Mouse (Mus musculus) midbrain, embryonic 12.5 days (tissue): ENCODE results near the gene Dennd4c. TPM values are rescaled to one million over a fixed set of nuclear protein-coding genes. Genes with fewer than 3 reads are reported as not detected.
"Not testable (repeated sequence)": the region's sequence is repeated elsewhere in the genome, so short reads cannot be mapped to it uniquely, and the experiment has no call there.

Experiments
- ATAC-seq: fragments of 200-750 bp; cut with Nextera tagmentation; 2 replicates; pipeline ENCODE4 v1.8.0; 2017; ENCODE audit warnings: low read depth, moderate TSS enrichment, moderate library complexity; ENCODE audit not compliant: low FRiP score
- H3K27ac ChIP-seq: fragments of 300-500 bp; sonication (generic); replicated peaks from 2 replicates; pipeline ENCODE4 v1.5.1; 2016; ENCODE audit warnings: mild to moderate bottlenecking
- H3K27me3 ChIP-seq: fragments of 300-500 bp; sonication (generic); 2 replicates; pipeline ENCODE4 v1.6.1; 2016; ENCODE audit warnings: mild to moderate bottlenecking
- H3K36me3 ChIP-seq: fragments of 300-500 bp; sonication (generic); 2 replicates; pipeline ENCODE4 v1.6.1; 2016
- H3K4me1 ChIP-seq: fragments of 300-500 bp; sonication (generic); 2 replicates; pipeline ENCODE4 v1.6.1; 2016
- H3K4me2 ChIP-seq: fragments of 300-500 bp; sonication (generic); replicated peaks from 2 replicates; pipeline ENCODE4 v1.6.1; 2016; ENCODE audit warnings: mild to moderate bottlenecking, moderate library complexity
- H3K4me3 ChIP-seq: fragments of 300-500 bp; sonication (generic); 2 replicates; pipeline ENCODE4 v1.5.1; 2016; ENCODE audit warnings: mild to moderate bottlenecking
- H3K9ac ChIP-seq: fragments of 300-500 bp; sonication (generic); replicated peaks from 2 replicates; pipeline ENCODE4 v1.6.1; 2016; ENCODE audit warnings: mild to moderate bottlenecking, moderate library complexity
- H3K9me3 ChIP-seq: fragments of 300-500 bp; sonication (generic); 2 replicates; pipeline ENCODE4 v1.6.1; 2016; ENCODE audit warnings: mild to moderate bottlenecking
- WGBS: fragments of 180-500 bp; shearing (Covaris S2); methylation state at CpG from one replicate; pipeline ENCODE4 v1.1.7; 2016; 5-methylcytosine and 5-hydroxymethylcytosine counted together
- polyA plus RNA-seq: library from polyadenylated mRNA; unstranded; fragments of >200 nt; fragmentation: Nextera tagmentation; extraction: Ambion mirVana; gene quantifications from 2 replicates; pipeline ENCODE4 v1.2.1, GENCODE M21; 2016

Gene Dennd4c
- polyA plus RNA-seq, 1 experiment from 2014 or later: 6.1 TPM

DNA sequence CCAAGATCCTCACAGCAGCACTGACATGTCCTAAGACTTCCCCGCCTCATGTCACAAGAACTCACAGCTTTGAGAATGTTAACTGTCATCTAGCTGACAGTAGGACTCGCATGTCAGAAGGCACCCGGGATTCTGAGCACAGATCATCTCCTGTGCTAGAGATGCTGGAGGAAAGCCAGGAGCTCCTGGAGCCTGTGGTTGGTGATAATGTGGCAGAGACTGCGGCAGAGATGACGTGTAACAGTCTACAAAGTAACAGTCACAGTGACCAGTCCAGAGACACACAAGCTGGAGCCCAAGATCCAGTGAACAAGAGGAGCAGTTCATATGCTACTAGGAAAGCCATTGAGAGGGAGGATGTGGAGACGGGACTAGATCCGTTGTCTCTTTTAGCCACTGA lies 76.8 kb downstream of the Dennd4c start:
- Histone ChIP-seq H3K4me2 (no peak overlapping the region), H3K4me3 (no peak overlapping the region), H3K9me3 (no peaks in the 10 kb centered on the region), H3K36me3 (peaks cover 41% of the 10 kb centered on the region), H3K9ac (no peak overlapping the region), H3K27me3 (no peaks in the 10 kb centered on the region), H3K4me1 (no peaks in the 10 kb centered on the region), H3K27ac (no peak overlapping the region)
- ATAC-seq: no peak
- WGBS: 93% methylated on average over 7 of the region's 7 CpGs

DNA sequence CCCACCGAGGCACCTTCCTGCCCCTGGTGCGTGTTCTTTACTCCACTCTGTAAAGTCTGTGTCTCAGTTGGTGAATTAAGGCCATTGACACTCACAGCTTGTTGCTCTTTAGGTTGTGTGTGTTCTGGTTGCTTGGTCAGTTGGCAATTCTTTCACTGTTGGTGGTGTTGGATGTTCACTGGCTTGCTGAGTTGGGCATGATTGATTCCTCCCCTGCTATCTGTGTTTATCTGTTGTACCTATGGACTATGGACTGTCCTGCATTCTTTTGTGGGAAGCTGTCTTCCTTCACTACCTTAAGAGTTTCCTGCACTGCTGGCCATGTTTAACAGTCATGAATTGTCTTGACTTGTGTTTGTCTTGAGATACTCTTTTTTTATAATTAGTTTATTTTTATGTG lies 83.5 kb downstream of the Dennd4c start:
- Histone ChIP-seq H3K27ac (no peak overlapping the region), H3K27me3 (no peaks in the 10 kb centered on the region), H3K9me3 (no peaks in the 10 kb centered on the region), H3K4me2 (no peak overlapping the region), H3K9ac (no peak overlapping the region), H3K4me3 (no peak overlapping the region), H3K4me1 (no peaks in the 10 kb centered on the region), H3K36me3 (peaks cover 38% of the 10 kb centered on the region)
- ATAC-seq: no peak
- 99% methylated on average over 2 of the region's 2 CpGs for WGBS

DNA sequence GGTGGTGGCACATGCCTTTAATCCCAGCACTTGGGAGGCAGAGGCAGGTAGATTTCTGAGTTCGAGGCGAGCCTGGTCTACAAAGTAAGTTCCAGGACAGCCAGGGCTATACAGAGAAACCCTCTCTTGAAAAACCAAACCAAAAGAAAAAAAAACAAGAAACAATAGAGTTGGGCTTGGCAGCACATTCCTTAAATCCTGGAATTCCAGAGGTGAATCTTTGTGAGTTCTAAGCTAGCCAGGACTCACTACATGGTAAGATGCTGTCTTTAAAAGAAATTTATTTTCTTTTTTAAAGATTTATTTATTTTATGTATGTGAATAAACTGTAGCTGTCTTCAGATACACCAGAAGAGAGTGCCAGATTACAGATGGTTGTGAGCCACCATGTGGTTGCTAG lies 92.8 kb downstream of the Dennd4c start:
- not testable (repeated sequence) for H3K9ac ChIP-seq, H3K4me3 ChIP-seq, H3K9me3 ChIP-seq, ATAC-seq, H3K27ac ChIP-seq, H3K4me2 ChIP-seq, H3K27me3 ChIP-seq, H3K4me1 ChIP-seq
- H3K36me3 ChIP-seq: peaks cover 64% of the 10 kb centered on the region
- 96% methylated on average over 2 of the region's 2 CpGs for WGBS

DNA sequence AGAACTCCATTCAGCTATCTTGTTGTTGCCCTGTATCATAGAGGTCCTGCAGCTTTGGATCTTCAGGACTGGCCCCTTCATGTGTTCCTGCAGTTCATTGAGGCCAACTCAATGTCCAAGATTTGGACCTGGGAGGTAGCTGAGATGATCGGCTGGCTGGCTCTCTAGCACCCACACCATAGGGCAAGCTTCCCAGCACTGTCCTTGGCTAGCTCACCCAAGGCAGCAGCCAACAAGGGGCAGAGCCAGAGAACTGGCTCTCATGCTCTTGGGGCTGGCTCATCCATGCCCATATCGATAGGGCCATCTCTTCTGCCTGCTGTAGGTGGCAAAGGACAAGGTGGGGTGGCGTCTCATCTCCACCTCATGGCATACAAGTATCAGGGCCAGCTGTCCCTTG lies 97.0 kb downstream of the Dennd4c start:
- Histone ChIP-seq H3K9ac (no peak overlapping the region), H3K27me3 (no peaks in the 10 kb centered on the region), H3K36me3 (peaks cover 49% of the 10 kb centered on the region), H3K9me3 (no peaks in the 10 kb centered on the region), H3K4me3 (no peak overlapping the region), H3K27ac (no peak overlapping the region), H3K4me1 (no peaks in the 10 kb centered on the region), H3K4me2 (no peak overlapping the region)
- WGBS: 94% methylated on average over 3 of the region's 3 CpGs
- ATAC-seq: no peak

DNA sequence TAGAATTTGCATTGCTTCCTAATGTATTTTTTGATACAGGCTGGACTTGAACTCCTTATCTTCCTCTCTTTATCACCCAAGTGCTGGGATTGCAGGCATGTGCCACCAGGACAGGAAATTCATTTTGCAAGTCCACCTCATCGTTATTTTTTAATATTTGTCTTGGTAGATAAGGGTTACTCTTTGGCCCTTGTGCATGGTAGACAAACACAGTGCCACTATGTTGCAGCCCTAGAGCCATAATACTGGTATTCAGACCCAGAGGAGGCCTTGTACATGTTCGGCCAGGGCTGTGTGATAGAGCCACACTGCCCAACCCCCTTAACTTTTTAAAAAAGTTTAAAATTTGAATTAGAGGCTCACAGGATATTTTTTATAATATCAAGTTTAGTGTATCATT lies 98.9 kb downstream of the Dennd4c start:
- WGBS: 92% methylated on average over 2 of the region's 2 CpGs
- H3K36me3 ChIP-seq: peaks cover 49% of the 10 kb centered on the region

DNA sequence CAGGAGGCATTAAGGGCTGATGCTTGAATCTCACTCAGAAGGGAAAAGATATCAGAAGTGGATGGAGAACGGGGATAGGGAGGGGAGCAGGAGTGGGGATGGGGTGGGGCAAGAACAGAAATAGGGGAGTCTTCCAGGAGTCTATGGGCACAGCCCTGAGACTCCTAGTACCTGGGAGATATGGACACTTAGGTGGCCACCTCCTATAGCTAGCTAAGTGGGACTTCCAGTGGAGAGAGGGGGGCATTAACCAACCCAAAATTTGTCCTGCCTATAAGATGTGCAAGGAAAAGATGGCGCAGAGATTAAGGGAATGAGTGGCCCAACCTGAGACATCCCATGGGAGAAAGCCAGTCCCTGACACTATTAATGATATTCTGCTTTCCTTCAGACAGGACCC lies 103.0 kb downstream of the Dennd4c start:
- Histone ChIP-seq H3K9ac (no peak overlapping the region), H3K27ac (no peak overlapping the region), H3K36me3 (peaks cover 53% of the 10 kb centered on the region), H3K27me3 (no peaks in the 10 kb centered on the region), H3K9me3 (no peaks in the 10 kb centered on the region), H3K4me1 (peaks cover 9% of the 10 kb centered on the region; the same call in 1 of the 2 replicates), H3K4me3 (no peak overlapping the region), H3K4me2 (no peak overlapping the region)
- ATAC-seq: no peak
- WGBS: 77% methylated on average over 2 of the region's 2 CpGs

More for the DNA sequence above, 98.9 kb downstream of the Dennd4c start:
- Histone ChIP-seq H3K4me1 (no peaks in the 10 kb centered on the region), H3K27me3 (no peaks in the 10 kb centered on the region), H3K9ac (no peak overlapping the region), H3K9me3 (no peaks in the 10 kb centered on the region), H3K4me3 (no peak overlapping the region), H3K27ac (no peak overlapping the region), H3K4me2 (no peak overlapping the region)
- no peak for ATAC-seq

DNA sequence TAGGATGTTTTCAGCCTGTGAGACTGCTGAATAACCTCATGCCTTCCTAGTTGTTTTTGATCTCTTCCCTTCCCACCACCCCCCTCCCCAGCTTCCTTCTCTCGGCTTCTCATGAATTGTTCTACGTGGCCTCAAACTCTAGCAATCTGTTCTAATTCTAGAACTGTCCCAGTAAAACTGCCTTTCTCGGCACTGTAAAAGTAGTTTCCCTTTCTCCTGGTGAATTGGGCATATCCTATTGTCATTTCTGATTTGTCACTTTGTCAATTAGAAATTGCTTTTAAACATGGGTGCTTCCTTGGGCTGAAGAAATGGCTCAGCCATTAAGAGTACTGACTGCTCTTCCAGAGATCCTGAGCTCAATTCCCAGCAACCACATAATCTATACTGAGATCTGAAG lies 103.7 kb downstream of the Dennd4c start:
- no peak for ATAC-seq
- Histone ChIP-seq H3K4me3 (no peak overlapping the region), H3K9me3 (no peaks in the 10 kb centered on the region), H3K27ac (no peak overlapping the region), H3K4me2 (no peak overlapping the region), H3K9ac (no peak overlapping the region), H3K36me3 (peaks cover 53% of the 10 kb centered on the region), H3K4me1 (peaks cover 9% of the 10 kb centered on the region; the same call in 1 of the 2 replicates), H3K27me3 (no peaks in the 10 kb centered on the region)
- 70% methylated on average over 3 of the region's 3 CpGs for WGBS

DNA sequence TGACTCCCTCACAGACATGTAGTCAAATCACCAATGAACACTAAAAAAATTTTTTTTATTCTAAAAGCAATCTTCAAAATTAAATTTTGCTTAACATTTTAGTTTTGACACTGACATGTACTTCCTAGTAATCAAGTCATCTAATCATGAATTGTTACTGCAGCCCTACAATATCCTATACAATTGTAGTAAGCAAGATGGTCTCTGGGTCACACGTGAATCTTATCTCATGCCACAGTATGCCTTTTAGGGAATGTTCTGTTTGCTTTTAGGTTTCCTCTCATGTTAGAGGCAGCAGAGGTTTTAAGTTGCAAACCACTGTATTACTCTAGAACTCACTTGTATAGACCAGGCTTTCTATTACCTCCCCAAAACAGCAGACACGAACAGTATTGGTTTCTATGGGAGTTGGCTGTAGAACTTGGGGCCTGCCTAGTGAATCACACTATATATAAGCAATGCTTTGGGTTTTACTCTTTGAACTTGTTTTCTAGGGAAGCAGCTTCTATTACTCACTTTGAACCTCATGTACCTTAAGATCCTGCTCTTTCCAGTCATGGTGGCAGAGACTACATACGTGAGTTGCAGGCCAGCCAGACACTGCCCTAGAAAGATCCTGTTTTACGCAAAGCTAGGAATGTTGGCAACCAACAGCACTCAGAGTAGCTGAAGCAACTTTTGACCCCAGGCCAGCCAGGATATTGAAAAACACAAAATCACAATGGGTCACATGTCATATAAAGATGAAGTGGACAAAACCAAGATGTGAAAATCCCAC lies 104.6 kb downstream of the Dennd4c start:
- Histone ChIP-seq H3K36me3 (peaks cover 48% of the 10 kb centered on the region), H3K9me3 (no peaks in the 10 kb centered on the region), H3K4me1 (peaks cover 12% of the 10 kb centered on the region), H3K9ac (no peak overlapping the region), H3K4me2 (no peak overlapping the region), H3K27me3 (no peaks in the 10 kb centered on the region), H3K4me3 (no peak overlapping the region), H3K27ac (no peak overlapping the region)
- no peak for ATAC-seq
- WGBS: 84% methylated on average over 4 of the region's 4 CpGs

DNA sequence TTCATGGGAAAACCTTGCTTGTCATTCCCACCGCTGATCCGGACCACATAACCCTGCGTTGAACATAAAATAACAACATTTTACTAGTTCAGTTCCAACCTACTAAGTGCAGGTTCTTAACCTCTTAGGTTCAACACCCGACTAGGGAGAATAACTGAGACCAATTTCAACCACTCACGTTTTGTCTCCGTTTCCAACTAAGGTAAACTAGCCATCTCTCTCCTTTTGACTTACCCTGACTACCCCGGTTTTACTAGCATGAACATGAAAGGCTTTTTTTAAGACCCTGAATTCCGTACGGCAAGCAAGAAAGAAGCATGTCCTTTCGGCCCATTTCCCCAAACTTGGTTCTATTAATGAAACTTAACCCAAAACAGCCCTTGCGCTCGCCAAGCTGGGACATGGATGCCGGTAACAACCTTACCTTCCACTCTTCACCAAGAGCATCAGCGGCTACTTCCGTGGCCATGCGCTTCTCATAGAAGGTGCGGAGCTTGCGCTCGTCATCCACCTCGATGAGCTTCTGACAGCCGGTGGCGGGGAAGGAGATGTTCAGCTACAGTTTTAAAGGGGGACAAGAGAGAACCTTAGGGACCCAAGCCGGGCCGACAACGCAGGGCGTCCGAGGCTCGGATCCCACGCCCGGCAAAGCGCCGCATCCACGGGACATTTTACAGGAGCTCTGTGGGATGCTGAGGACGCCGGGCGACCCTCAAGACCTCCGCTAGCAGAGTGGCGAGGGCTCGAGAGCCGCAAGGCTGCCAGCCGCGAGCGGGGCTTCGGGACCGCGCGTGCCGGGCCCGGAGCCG lies 108.2 kb downstream of the Dennd4c start:
- Histone ChIP-seq H3K27ac (peak overlapping the region; percentile 95), H3K9me3 (no peaks in the 10 kb centered on the region), H3K27me3 (no peaks in the 10 kb centered on the region; the same call in 1 of the 2 replicates), H3K4me2 (peak overlapping the region; percentile 71), H3K36me3 (peaks cover 38% of the 10 kb centered on the region), H3K9ac (peak overlapping the region; percentile 100), H3K4me1 (peaks cover 16% of the 10 kb centered on the region), H3K4me3 (peak overlapping the region; percentile 97)
- WGBS: 2% methylated on average over 50 of the region's 50 CpGs
- no peak for ATAC-seq

DNA sequence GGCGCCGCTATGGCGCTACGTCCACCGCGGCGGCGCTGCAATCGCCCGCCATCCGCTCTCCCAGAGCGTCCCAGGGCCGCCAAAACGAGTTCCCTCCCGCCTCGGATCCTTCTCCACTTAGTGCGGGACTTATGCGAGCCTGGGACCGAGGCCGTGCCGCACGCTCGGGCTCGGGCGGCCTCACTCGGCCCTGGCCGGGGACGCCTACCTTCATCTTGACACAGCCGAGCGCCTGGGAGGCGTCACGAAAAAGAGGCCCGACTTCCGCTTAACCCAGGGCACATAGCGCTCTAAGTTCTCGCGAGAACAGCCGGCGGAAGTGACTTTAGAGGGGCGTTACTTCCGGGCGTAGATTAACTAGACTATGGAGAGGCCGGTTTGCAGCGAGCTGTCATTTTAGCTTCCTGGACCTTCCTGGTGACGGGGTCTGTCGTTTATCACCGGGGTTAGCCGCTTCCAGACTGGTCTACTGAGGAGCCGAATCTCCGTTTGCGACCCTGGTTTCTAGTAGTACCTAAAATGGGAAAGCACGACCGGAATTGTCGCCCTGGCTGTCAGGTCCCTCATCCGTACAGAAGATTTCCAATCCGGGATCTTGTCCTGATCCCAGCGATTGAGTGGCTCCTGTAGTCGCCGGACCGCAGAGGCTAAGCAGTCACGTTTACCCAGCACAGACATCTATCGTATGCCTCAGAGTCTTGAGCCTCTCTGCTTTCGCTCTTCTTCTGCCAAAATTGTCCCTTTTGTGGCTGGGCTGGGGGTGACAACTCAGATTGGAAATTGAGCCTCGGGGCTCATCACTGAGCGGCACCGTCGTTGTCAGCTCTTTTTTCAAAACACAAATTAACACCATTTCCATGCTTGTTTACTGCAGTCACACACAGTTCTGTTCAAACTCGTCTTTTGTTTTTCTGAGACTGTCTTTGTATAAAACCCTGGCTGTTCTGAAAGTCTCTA lies 109.0 kb downstream of the Dennd4c start, which contains the start of gene Rps6:
TSS of gene Rps6 (minus strand) at position 300 of the 957 bp plus-strand sequence.
- H3K27me3 ChIP-seq: no peaks in the 10 kb centered on the region; the same call in 1 of the 2 replicates
- H3K4me1 ChIP-seq: peaks cover 16% of the 10 kb centered on the region
- peak within 1 kb of the TSS; percentile 97 for H3K4me3 ChIP-seq
- peak within 1 kb of the TSS; percentile 100 for H3K9ac ChIP-seq
- peak; percentile 99 for ATAC-seq
- under 1% methylated on average over 68 of the region's 68 CpGs for WGBS
- H3K9me3 ChIP-seq: no peaks in the 10 kb centered on the region
- H3K36me3 ChIP-seq: peaks cover 31% of the 10 kb centered on the region
- H3K4me2 ChIP-seq: peak within 1 kb of the TSS; percentile 81
- peak within 1 kb of the TSS; percentile 95 for H3K27ac ChIP-seq

DNA sequence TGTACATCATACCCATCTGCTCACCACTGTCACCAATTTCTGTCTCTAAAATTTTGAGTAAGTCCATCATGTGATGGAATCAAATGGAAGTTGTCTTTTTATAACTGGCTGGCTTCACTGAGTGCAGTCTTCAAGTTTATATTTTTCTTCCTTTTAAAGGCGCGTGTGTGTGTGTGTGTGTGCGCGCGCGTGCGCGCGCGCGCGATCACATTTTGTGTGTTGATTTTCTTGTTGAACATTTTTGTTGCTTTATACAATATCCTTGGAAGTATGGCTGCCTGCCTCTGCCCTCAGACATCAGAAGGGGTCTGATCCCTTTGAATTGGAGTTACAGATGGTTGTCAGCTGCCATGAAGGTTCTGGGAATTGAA lies 109.7 kb downstream of the Dennd4c start:
- Histone ChIP-seq H3K9ac (peak overlapping the region; percentile 100), H3K27ac (peak overlapping the region; percentile 95), H3K4me3 (peak overlapping the region; percentile 97), H3K36me3 (peaks cover 25% of the 10 kb centered on the region), H3K4me2 (peak overlapping the region; percentile 81), H3K9me3 (no peaks in the 10 kb centered on the region), H3K27me3 (no peaks in the 10 kb centered on the region; the same call in 1 of the 2 replicates), H3K4me1 (peaks cover 16% of the 10 kb centered on the region)
- 54% methylated on average over 12 of the region's 12 CpGs for WGBS
- ATAC-seq: no peak
